Mouse (Mus musculus) T-cell, adult 2 months (primary cell): ENCODE measurements around the gene Rph3al.

Source experiments
- DNase-seq: peaks from one replicate; pipeline ENCODE4 v3.0.0; 2022; ENCODE audit warnings: low spot score

Rph3al gene

DNA sequence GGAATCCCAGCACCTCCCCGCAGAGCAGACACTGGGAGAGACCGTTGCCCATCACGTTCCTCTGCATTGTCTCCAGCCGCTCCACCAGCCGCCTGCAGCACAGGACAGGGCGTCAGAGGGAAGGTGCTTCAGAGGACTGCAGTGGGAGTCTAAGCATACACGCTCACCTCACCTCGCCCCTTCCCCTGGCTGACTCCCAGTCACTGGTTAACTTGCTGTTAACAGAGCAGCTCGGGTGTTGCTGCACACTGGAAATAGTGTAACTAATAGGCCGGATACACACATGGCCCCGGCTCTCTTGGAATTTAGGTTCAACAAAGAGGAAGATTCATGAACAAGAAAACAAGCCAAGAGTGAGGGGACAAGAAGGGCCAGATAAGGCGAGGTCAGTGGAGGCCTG, 31.7 kb downstream of the Rph3al start:
- no peak for DNase-seq

DNA sequence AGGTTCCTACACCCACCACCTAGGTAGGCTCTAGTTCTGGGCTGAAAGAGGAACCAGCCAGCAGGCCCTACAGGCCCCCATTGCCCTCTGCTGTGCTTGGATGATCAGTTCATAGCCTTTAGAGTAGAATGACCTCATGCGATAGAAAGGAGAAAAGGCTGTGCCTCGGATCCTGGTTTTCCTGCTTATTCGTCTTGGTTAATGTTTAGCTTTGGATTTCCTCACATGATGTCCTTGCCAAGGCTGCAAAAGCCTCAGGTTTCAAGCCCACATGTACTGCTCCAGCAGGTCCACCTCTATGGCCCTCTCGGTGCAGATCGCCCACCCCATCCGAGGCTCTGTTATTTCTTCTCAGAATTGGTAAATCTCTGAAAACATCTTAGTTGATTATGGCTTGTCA, 33.2 kb downstream of the Rph3al start:
- DNase-seq: no peak

DNA sequence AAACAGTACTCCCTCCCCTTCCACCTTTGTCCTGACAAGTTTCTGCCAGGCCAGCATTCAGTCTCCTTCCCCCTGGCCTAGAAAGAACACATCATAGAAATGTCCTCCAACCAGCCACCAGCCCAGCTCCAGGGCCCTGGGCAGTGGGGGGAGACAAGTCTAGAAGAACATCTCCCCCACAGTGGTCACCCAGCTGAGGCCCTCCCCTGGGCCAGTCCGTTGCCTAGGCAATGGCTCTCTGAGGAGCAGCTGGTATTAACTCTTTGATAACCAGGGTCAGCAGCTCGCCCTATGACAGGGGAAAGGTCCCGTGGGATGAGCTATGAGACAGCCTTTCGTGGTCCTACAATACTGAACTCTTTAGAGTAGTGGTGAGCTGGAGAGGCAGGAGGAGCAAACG, 33.7 kb downstream of the Rph3al start:
- no peak for DNase-seq

DNA sequence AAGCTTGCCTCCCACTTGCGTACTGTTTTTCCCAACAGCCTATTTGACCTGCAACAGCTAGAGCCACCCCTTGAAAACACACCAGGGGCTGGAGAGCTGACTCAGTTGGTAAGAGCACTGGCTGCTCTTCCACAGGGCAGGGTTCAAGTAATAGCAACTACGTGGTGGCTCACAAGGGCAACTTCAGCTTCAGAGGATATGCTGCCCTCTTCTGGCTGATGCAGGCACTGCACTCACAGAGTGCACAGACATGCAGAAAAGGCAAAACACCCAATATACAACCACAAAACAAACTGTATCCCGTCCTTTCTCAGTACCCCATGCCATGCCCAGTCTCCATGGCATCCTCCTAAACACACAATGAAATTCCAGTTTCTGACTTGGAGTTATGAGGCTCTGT, 34.7 kb downstream of the Rph3al start:
- no peak for DNase-seq

DNA sequence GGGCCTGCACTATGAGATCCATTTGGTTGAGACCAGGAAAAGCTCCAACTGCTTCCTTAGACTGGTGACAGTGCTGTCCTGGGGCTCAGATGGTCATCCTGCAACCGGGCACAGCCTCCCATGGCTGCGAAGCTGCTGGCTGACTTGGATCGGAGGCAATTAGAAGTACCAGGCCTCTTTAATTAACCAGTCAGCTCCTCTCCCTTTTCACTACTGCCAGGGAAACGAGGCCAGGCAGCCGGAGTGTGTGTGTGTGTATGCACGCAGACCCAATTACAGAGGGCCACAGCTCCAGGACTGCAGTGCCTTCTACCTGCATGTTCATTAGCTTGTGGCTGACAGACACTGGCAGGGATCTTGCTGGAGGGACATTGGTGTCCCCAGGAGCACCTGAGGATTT, 36.9 kb downstream of the Rph3al start:
- no peak for DNase-seq

DNA sequence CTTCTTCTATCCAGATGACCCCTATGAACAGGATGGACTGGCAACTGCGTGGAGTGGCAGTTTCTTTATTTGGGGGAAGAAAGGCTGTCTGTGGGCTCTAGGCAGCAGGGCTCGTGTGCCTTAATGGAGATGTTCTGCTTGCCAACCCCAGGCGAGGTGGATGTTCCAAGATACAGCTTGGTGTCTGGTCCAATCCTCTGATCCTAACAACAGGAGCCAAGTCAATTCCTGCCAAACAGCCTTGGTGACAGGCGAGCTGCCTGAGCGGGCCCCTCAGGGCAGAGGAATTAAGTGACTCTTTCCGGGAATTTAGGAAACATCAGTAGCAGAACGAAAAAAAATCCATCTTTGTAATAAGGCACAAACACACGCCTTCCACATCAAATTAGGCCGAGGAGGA, 38.6 kb downstream of the Rph3al start:
- DNase-seq: no peak

DNA sequence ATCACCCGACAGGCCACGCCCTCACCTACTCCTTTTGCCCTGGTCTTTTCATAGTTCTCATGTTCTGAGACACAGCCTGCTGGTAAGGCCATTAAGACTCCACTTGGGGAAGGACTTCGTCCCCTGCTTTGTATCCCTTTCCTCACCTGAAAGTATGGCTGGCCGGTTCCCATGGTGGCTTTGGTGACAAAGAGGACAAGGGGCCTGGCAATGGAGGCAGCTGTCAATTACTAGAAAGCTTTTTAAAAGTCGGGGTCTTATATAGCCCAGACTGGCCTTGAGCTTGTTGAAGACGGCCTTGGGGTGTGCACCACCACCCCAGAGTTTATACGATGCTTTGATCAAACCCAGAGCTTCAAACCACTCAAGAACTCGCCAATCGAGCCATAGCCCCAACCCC, 39.7 kb downstream of the Rph3al start:
- DNase-seq: no peak

DNA sequence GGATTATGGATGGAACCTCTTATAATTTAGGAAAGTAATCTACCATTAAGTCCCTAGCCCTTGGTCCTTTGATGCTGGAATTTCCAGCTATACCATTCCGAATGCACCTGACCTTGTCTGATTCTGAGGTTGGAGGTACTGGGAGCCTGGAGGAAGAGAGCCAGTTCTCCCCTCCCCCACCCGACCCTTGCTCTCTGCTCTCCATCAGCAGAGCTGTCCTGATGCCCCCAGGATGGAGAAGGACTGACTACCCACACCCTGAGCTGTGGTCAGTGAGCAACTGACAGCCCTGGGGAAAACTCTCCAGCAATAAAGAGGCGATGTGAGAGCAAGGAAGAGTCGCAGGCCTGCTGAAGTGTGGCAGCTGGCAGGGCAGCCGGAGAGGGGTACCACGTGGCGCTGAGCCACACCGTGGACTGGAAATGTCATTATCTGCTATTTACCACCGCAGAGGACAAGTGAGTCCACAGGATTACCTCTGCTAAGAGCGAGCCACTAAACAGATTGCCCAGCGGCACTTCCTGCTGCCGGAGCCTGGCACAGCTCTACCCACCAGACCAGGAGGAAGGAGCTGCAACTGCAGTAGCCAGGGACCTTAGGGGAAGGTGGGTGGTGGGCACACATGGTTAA, 43.3 kb downstream of the Rph3al start:
- DNase-seq: no peak

DNA sequence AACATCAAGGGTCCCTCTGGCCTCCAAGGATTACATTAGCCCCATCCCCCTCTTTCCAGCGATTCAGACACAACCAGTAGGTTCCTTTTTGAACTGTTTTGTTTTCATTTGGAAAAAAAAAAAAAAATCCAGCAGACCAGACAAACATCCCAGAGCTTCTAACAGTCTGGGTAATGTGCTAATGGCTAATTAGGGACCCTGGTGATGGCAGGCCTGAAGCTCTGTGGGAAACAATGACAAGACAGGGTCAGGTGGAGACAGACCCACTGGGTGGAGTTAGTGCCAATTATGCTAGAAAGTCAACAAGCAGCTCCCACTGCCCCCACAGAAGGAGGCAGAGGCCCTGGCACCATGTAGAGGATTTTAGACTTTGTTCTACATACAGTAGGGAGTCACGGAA, 44.3 kb downstream of the Rph3al start:
- DNase-seq: no peak

DNA sequence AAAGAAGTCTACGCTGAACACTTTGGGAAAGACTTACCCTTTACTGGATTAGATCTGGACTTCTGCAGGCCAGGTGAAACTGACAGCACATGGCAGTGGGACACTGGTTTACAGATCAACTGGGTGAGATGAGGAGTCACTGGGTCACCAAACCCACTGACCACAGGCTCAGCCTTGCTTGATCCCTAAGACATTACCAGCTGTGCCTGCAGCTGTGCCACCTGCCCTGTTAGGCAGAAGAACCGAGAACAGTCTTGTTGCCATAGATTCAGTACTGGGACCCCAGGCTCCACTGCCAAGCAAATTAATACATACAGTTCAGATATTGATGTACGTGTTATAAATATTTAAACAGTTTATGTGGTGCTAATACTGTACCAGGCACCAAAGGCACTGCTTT, 50.9 kb downstream of the Rph3al start:
- no peak for DNase-seq

DNA sequence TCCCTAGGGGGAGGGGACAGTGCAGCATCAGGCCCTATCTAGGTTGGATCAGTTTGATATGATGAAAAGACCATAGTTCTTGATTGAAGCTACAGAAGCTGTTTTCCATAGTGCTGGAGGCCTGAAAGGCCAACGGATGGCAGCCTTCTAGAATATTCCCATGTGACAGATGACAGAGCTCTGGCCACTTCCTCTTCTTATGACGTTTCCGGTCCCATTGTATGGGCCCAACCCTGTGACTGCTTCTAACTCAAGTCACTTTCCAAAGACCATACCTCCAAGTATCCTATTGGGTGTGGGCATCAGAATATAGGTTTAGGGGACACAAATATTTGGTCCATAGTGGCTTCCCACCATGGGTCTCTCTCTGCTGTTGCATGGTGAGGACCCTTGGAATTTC, 57.0 kb downstream of the Rph3al start:
- no peak for DNase-seq

DNA sequence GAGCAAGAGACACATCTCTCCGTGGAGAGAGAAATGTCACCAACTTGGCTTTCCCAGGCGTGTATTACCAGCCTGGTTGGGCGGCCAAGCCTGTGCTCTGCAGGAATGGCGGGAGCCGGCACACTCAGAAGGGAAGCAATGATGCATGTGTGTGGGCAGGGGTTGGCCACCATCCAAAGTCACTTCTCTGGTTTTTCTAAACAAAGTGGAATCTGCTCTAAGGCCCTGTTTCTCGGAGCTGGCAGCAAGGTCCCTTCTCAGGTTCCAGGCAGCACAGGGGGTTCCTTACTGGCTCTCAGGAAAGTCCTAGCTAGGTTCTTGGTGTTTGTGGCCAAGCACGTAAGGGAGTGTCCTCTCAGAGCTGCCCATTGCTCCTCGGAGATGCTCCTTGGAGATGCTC, 58.2 kb downstream of the Rph3al start:
- DNase-seq: no peak

DNA sequence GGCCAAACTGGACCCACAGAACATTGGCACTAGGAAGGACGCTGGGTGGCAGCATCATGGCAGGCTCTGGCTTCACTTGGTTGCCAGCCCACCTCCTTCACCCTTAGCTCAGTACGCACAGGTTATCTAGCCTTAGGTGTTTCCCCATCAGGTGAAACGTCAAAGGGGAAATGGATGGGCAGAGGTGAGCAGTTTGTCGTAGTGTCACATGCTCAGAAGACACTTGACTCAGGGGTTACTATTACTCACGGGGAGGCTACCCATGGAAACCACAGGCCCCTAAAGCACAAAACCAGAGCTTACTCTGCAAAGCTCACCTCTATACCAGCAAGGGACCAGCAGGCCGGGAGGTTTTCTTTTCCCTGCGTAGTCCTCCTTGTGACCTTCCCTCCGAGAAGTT, 59.8 kb downstream of the Rph3al start:
- DNase-seq: no peak

DNA sequence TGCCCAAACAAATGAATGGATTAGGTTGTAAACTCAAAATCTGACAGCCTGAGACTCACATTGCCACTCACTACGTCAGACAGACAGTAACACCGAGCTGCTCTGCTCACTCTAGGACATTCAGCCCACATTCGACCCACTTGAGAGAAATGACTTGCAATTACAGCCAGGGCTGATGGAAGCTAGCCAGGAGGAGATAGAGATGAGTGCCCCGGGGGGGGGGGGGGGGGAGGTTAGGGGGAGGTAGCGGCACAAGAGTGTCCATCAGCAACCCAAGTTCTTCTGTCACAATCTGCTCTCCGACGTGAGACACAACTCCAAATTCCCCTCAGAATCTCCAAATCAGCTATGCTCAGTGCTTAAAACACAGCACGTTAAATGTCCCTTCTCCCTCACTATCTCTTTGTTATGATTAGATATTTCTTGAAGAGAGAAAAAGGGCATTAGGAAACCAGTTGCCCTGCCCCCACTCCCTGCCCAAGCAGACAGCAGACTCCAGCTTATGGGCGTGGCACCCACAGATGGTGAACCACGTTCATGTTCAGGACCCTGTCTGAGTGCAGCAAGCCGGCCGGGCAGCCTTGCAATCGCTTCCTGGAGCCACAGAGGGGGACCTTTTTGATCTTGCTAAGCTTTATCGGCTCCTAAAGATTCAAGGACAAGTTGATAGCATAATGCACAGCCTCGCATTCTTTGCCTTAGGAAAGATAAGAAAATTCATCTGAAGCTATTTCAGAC, 62.0 kb downstream of the Rph3al start:
- DNase-seq: no peak

DNA sequence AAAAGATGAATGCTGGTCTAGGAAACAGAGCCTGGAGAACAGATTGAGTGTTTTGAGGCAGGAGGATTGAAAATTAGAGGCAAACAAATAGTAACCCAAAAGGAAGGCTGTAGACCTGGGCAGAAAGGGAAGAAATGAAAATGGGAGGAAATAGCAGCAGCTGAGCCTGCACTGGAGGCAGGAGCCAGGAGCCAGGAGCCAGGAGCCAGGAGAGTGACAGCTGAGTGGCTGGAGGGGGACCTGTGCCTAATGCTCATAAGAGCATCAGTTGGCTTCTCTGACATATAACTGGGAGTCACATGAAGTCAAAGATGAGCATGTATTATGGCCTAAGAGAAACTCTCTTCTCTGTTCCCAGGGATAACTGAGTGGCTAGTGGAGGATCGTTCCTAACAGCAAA, 66.5 kb downstream of the Rph3al start:
- DNase-seq: no peak

DNA sequence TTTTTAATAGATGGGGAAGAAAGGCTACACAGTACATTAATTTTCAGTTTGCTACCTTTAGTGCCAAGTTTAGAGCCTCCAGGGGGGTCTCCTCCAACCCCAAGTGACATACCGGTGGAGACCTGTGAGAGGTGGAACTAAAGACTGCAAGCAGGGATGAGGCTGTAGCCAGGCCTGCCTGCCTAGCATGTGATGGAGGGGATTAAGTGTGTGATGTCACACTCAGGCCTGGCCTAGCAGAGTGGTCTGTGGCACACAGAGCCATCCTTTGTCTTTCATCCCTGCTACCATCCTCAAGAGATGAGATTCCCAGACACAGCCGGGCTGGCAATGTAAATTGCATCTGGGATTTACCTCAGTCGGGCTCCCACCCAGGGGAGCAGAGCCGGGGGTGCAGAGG, 67.3 kb downstream of the Rph3al start:
- DNase-seq: no peak

DNA sequence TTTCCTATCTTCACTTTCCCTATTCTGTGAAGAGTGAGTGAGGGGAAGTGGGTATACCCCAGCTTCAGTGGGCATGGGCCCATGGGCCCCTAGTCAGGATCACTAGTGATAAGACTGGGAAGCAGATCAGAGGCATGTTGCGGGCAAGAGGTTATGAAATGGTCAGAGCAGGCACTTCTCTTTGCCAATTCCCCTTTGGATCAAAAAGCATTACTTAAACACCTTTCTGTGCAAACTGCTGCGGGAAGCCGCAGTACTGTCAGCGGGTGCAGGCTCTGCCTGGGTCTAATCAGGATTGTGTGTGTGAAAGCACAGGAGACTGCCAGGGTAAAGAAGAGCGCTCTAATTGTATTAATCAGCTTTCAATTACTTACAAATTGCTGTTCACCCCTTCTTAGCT, 67.8 kb downstream of the Rph3al start:
- DNase-seq: no peak

DNA sequence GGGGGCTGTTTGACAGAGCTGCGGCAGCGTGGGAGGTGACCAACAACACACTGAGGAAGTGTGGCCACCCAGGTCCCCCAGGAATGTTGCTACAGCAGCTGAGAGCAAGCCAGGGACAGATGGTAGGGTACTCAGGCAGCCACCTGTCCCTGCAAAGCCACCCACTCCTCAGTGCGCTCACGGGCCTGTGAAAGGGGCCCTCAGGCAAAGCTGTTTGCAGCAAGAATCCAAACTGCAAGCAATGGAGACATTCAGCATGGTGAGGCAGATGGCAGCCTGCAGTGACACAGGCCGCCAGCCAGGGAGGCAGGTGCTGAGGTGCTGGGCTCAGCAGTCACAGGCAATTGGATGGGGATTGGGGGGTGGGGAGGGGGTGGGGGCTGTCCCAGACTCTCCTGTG, 68.3 kb downstream of the Rph3al start:
- DNase-seq: no peak

DNA sequence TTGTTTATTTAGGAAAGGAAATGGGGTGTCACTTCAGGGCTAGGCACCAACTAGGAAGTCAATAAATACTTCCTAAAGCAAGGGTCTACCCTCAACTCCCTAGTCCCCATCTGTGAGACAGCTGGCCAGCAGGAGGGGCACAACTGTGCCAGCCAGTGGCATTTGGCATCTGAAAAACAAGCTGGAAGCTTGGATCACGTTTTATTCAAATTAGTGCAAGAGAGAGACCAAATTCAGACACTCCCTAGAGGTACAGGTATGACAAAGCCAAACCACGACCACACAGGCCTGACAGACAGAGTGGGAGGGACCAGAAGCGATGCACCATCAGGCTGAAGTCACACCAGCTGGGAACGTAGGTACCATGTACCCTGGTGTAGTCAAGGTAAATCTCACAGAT, 71.4 kb downstream of the Rph3al start:
- no peak for DNase-seq

DNA sequence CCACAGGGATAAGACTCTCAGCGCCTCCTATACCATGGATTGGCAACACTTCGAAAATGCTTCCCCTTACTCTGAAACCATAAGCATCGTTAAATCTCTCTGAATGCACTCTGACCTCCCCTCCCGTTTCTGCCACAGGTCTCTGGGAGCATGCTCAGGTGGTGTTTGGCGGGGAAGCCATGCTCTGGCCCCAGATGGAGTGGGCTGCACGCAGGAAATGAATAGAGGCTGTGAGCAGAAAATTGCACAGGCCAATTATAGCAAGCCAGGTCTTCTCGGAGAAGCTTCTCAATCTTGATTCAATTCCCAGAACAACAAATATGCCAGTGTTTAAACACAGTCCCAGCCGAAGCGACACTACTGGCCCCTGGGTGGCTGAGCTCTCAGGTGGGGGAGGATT, 72.4 kb downstream of the Rph3al start:
- DNase-seq: no peak

DNA sequence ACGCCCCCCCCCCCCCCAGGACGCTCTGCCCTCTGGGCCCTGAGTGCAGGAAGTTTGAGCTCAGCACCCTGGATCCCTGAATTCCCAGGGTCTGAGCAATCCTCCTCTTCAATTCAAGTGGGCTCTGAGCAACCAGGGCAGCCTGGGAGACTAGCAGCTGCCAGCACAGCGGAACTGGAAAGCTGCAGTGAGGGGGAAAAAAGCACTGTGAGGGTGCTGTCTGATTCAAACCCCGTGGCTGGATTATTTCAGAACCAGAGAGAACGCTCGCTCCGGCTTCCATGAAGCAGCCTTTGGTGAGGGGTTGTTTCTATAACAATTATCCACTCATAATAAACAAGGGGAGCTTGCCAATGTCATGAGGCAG, 73.0 kb downstream of the Rph3al start:
- DNase-seq: no peak

DNA sequence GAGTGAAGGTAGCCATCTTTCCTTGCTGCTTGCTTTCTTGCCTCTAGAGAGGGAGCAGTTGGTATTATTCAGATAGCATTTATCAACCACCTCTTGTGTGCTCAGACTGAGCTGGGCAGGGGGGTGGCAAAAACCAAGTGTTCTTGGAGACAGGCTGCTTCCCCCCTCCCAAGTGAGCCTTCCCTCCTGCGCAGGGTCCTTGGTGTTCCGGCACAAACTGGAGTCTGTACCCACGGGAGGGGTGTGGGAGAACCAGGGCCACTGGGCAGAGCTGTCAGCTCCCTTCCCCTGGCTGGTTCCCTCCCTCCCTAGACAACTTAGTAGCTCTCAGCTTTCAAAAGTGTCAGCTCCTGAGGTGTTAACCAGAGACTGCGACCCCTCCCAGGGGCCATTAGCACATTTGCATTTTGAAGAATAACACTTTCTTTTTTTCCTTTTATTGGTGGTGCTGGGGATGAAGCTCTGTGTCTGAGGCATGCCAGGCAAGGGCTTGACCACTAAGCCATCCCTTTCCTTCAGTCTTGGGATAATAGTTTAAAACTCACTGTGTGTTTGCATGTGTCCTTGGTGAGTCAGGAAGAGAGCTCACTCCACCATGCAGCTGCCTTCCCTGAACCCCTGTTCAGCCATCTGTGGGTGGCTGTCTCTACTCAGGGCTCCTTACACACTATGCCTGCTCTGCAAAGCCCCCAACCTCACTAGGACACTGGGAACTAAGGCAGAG, 73.5 kb downstream of the Rph3al start:
- DNase-seq: no peak

DNA sequence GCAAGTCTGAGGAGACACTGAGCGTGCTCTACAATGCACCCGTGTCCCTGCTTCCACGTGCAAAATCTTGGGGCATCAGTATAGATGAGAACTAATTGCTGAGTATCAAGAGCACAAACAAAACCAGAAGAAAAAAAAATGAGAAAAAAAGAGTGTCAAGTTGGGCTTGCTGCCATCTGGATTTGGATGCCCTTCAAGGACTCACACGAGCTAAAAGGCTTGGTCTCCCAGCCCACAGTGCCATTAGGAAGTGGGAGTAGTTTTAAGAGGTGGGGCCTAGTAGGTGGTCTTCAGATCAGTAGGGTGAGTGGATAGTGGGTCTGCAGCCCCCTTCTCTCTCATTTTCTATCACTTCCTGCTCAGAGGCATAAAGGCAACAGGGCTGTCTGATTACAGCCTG, 75.8 kb downstream of the Rph3al start:
- DNase-seq: no peak

DNA sequence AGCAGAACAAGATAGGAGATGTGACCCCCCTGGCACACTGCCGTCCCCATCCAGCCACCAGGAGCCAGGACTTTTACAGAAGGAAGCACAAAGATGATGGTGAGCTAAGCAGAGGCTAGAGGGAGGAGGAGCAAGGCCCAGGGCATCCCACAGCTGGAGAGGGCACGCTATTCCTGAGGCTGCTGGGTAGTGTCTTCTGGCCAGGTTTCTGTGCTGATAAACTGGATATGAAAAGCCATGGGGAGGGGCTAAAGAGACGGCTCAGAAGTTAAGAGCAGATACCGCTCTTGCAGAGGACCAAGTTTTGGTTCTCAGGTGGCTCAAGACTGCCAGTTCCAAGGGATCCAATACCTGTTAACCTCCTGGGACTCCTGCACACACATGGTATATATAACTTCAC, 76.6 kb downstream of the Rph3al start:
- DNase-seq: no peak
